Mouse (Mus musculus) hindbrain, embryonic 15.5 days (tissue): ENCODE results near the gene Ccdc34. TPM values are rescaled to one million over a fixed set of nuclear protein-coding genes. Genes with fewer than 3 reads are reported as not detected.
A peak's percentile ranks its signal among the peaks of the same experiment; 100 is the strongest.

ENCODE experiments used
- ATAC-seq: fragments of 200-750 bp; cut with Nextera tagmentation; 2 replicates; pipeline ENCODE4 v1.8.0; 2017; ENCODE audit warnings: low read depth, moderate number of reproducible peaks, moderate TSS enrichment; ENCODE audit not compliant: low FRiP score
- H3K27ac ChIP-seq: fragments of 300-500 bp; sonication (generic); replicated peaks from 2 replicates; pipeline ENCODE4 v1.5.1; 2015; ENCODE audit warnings: mild to moderate bottlenecking, inconsistent platforms
- H3K27me3 ChIP-seq: fragments of 300-500 bp; sonication (generic); 2 replicates; pipeline ENCODE4 v1.6.1; 2015; ENCODE audit warnings: control low read depth, inconsistent platforms
- H3K36me3 ChIP-seq: fragments of 300-500 bp; sonication (generic); 2 replicates; pipeline ENCODE4 v1.6.1; 2015; ENCODE audit warnings: control low read depth, inconsistent platforms
- H3K4me1 ChIP-seq: fragments of 300-500 bp; sonication (generic); replicated peaks from 2 replicates; pipeline ENCODE4 v1.6.1; 2015; ENCODE audit warnings: control low read depth, inconsistent platforms
- H3K4me2 ChIP-seq: fragments of 300-500 bp; sonication (generic); 2 replicates; pipeline ENCODE4 v1.6.1; 2015; ENCODE audit warnings: moderate library complexity, mild to moderate bottlenecking, inconsistent platforms
- H3K4me3 ChIP-seq: fragments of 300-500 bp; sonication (generic); 2 replicates; pipeline ENCODE4 v1.5.1; 2015; ENCODE audit warnings: mild to moderate bottlenecking, inconsistent platforms
- H3K9ac ChIP-seq: fragments of 300-500 bp; sonication (generic); 2 replicates; pipeline ENCODE4 v1.6.1; 2015; ENCODE audit warnings: inconsistent platforms
- H3K9me3 ChIP-seq: fragments of 300-500 bp; sonication (generic); 2 replicates; pipeline ENCODE4 v1.6.1; 2016; ENCODE audit warnings: control low read depth, inconsistent platforms
- WGBS: fragments of 180-500 bp; shearing (Covaris S2); methylation state at CpG from one replicate; pipeline ENCODE4 v1.1.7; 2015; 5-methylcytosine and 5-hydroxymethylcytosine counted together
- polyA plus RNA-seq: library from polyadenylated mRNA; unstranded; fragments of >200 nt; fragmentation: Nextera tagmentation; extraction: Ambion mirVana; gene quantifications from 2 replicates; pipeline ENCODE4 v1.2.1, GENCODE M21; 2015

Gene Ccdc34
- polyA plus RNA-seq, 1 experiment from 2014 or later, result 29.5 TPM

GRCm38 (mm10) chr2:110172456-110172855 is 154.8 kb downstream of the Ccdc34 start:
- no peaks in the 10 kb centered on the region for H3K9me3 ChIP-seq
- 64% methylated on average over 7 of the region's 7 CpGs for WGBS
- H3K4me3 ChIP-seq, result no peak overlapping the region

GRCm38 (mm10) chr2:110173818-110174247 is 156.2 kb downstream of the Ccdc34 start:
- Histone ChIP-seq H3K9ac (no peak overlapping the region), H3K4me2 (no peak overlapping the region), H3K27ac (peak overlapping the region; percentile 26; the same call in 1 of the 2 replicates), H3K4me1 (peaks cover 20% of the 10 kb centered on the region), H3K4me3 (no peak overlapping the region), H3K36me3 (no peaks in the 10 kb centered on the region), H3K9me3 (no peaks in the 10 kb centered on the region), H3K27me3 (no peaks in the 10 kb centered on the region)
- ATAC-seq, result peak; percentile 89
- WGBS, result 21% methylated on average over 7 of the region's 7 CpGs

More at GRCm38 (mm10) chr2:110172456-110172855, 154.8 kb downstream of the Ccdc34 start:
- no peak overlapping the region for H3K4me2 ChIP-seq
- no peak for ATAC-seq
- H3K4me1 ChIP-seq, result peaks cover 15% of the 10 kb centered on the region
- no peaks in the 10 kb centered on the region for H3K27me3 ChIP-seq
- no peak overlapping the region for H3K27ac ChIP-seq
- H3K9ac ChIP-seq, result no peak overlapping the region
- no peaks in the 10 kb centered on the region for H3K36me3 ChIP-seq

DNA sequence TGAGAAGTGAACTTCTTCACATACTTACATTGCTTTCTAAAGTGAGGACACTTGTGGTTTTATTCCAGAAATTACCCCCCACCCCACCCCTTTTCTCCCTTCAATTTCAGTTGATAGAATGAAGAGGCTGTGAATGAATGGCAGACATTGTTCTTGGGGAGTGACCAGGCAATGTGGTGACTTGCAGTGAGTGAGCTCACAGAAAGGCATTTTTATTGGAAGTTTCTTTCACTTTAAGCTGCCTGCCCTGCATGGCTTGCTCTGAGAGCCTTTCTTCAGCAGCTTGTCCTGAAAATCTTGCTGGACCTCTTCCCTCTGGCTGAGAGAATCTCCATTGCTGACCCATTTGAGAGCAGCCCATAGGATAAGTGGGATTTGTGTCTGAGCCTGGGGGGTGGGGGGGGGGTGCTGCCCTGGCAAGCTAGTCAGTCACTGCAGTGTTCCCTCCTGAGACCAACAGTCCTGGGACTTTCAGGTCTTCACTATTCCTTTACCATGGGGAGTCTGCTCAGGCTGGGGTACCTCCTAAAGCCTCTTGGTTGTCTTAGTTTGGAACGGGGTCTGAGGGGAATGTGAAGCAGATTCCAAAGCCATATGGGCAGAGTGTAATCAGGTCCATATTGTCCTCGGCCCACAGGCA is 159.3 kb downstream of the Ccdc34 start:
- WGBS, result 55% methylated on average over 2 of the region's 2 CpGs
- Histone ChIP-seq H3K9me3 (no peaks in the 10 kb centered on the region), H3K9ac (no peak overlapping the region), H3K4me1 (peaks cover 36% of the 10 kb centered on the region), H3K4me3 (no peak overlapping the region), H3K27ac (peak overlapping the region; percentile 46), H3K27me3 (no peaks in the 10 kb centered on the region), H3K36me3 (no peaks in the 10 kb centered on the region), H3K4me2 (no peak overlapping the region)
- ATAC-seq, result no peak

DNA sequence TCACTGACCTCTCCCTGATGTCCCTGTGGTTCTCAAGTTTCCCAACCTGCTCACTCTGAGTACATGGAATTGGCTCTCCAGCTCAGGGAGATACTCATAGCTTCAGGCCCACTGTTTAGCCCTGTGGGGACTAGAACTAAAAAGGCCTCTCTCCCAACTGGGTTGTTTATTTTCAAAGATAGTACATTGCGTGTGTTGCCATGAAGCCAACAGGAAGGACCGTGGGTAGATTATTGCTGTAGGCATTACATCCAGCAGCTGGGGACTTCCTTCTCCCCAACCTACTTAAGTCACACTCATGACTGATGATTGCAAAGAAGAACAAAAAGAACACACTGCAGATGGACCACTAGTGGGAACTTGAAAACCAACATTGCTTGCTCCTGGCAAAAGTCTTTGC is 159.8 kb downstream of the Ccdc34 start:
- Histone ChIP-seq H3K4me1 (peaks cover 36% of the 10 kb centered on the region), H3K36me3 (no peaks in the 10 kb centered on the region), H3K9me3 (no peaks in the 10 kb centered on the region), H3K9ac (no peak overlapping the region), H3K4me2 (no peak overlapping the region), H3K27me3 (no peaks in the 10 kb centered on the region), H3K4me3 (no peak overlapping the region), H3K27ac (peak overlapping the region; percentile 46)
- WGBS, result 53% methylated on average over 2 of the region's 2 CpGs
- no peak for ATAC-seq

DNA sequence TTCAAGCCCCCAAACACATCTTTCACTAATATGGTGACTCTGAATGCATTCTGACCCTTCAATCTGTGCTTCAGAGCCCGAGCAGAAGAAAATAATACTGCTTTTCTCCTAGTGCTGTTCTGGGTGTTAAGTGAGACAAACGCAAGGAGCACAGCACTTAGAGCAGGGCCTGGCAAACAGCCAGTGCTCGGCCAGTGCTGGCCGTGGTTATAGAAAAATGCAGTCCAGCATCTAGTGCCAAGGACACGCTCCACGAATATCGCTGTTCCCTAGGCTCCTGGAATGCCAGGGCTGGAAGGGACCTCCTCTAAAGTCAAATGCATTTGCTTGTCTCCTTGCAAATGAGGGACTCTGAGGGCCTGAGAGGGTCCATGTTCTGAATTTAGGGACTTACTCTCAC is 160.3 kb downstream of the Ccdc34 start:
- Histone ChIP-seq H3K9me3 (no peaks in the 10 kb centered on the region), H3K4me3 (no peak overlapping the region), H3K27me3 (no peaks in the 10 kb centered on the region), H3K36me3 (no peaks in the 10 kb centered on the region), H3K9ac (no peak overlapping the region), H3K4me1 (peaks cover 36% of the 10 kb centered on the region), H3K27ac (peak overlapping the region; percentile 46; the same call in 1 of the 2 replicates), H3K4me2 (no peak overlapping the region)
- peak; percentile 36; the same call in 1 of the 2 replicates for ATAC-seq
- 33% methylated on average over 7 of the region's 7 CpGs for WGBS

GRCm38 (mm10) chr2:110179669-110180315 is 162.2 kb downstream of the Ccdc34 start:
- 22% methylated on average over 10 of the region's 10 CpGs for WGBS
- no peaks in the 10 kb centered on the region for H3K27me3 ChIP-seq
- peak; percentile 71 for ATAC-seq
- H3K9me3 ChIP-seq, result no peaks in the 10 kb centered on the region
- peaks cover 26% of the 10 kb centered on the region for H3K4me1 ChIP-seq
- peak overlapping the region; percentile 59 for H3K27ac ChIP-seq
- H3K9ac ChIP-seq, result no peak overlapping the region
- no peak overlapping the region for H3K4me3 ChIP-seq
- H3K36me3 ChIP-seq, result no peaks in the 10 kb centered on the region
- no peak overlapping the region for H3K4me2 ChIP-seq

DNA sequence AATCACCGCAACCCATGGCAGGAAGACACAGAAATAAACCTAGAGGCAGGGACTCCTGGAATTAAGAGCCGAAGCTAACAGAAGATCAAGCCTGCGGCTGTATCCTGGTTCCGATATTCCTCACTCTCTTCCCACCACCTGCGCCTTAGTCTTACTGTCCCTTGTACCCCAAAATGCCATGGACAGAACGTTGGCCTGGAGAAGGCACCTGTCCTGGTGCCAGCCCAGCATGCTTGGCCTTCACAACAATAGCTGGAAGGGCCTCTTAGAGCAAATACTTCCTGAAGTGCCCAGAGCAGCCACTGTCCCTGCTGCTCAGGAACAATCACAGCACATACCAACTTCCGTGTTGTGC is 162.7 kb downstream of the Ccdc34 start:
- no peak overlapping the region for H3K4me2 ChIP-seq
- no peak overlapping the region for H3K4me3 ChIP-seq
- no peak overlapping the region for H3K9ac ChIP-seq
- peak; percentile 35 for ATAC-seq
- no peaks in the 10 kb centered on the region for H3K36me3 ChIP-seq
- no peaks in the 10 kb centered on the region for H3K9me3 ChIP-seq
- peak overlapping the region; percentile 59 for H3K27ac ChIP-seq
- peaks cover 26% of the 10 kb centered on the region for H3K4me1 ChIP-seq
- 42% methylated on average over 7 of the region's 7 CpGs for WGBS
- H3K27me3 ChIP-seq, result no peaks in the 10 kb centered on the region

GRCm38 (mm10) chr2:110181666-110182065 is 164.0 kb downstream of the Ccdc34 start:
- no peak overlapping the region for H3K9ac ChIP-seq
- H3K4me1 ChIP-seq, result peaks cover 26% of the 10 kb centered on the region
- H3K9me3 ChIP-seq, result no peaks in the 10 kb centered on the region
- H3K4me2 ChIP-seq, result no peak overlapping the region
- WGBS, result 63% methylated on average over 6 of the region's 6 CpGs
- no peak overlapping the region for H3K4me3 ChIP-seq
- no peaks in the 10 kb centered on the region for H3K27me3 ChIP-seq
- H3K36me3 ChIP-seq, result no peaks in the 10 kb centered on the region
- ATAC-seq, result no peak
- H3K27ac ChIP-seq, result no peak overlapping the region

GRCm38 (mm10) chr2:110182248-110182647 is 164.6 kb downstream of the Ccdc34 start:
- Histone ChIP-seq H3K9me3 (no peaks in the 10 kb centered on the region), H3K4me2 (no peak overlapping the region), H3K36me3 (no peaks in the 10 kb centered on the region), H3K4me3 (no peak overlapping the region), H3K27ac (no peak overlapping the region), H3K4me1 (peaks cover 23% of the 10 kb centered on the region), H3K9ac (no peak overlapping the region), H3K27me3 (no peaks in the 10 kb centered on the region)
- no peak for ATAC-seq
- 50% methylated on average over 6 of the region's 6 CpGs for WGBS

DNA sequence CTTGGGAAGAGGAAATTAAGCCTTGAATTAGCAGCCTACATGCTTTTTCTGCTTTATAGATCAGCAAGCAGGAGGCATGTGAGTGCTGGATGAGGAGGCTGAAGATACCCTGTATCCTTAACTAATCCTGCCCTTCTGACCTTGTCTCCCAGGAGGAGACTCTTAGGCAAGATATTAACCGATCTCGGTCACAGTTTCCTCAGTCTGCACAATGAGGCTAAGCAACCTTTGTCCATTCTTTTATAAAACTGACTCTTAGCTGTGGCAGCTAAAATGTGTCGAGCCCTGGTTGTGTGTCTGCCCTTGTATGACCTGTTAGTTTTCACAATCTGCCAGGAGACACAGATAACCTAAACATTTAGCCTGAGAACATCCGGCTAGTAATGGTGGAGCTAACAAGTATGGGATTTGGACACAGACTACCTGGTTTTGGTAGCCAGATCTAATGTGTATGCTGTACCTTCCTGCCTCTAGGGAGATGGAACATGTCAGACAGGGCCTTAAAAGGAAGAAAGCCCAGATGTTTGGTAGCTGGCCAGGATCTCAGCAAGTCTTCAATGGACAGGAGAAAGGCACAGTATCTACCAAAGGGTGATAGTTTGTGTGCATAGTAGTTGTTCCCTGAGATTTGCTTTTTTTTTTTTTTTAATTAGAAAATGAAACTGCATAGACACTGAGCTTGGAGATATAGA is 165.3 kb downstream of the Ccdc34 start:
- no peak overlapping the region for H3K9ac ChIP-seq
- H3K4me3 ChIP-seq, result no peak overlapping the region
- ATAC-seq, result no peak
- no peak overlapping the region for H3K4me2 ChIP-seq
- H3K4me1 ChIP-seq, result peaks cover 16% of the 10 kb centered on the region
- no peaks in the 10 kb centered on the region for H3K9me3 ChIP-seq
- no peaks in the 10 kb centered on the region for H3K27me3 ChIP-seq
- WGBS, result 69% methylated on average over 4 of the region's 4 CpGs
- H3K27ac ChIP-seq, result no peak overlapping the region
- H3K36me3 ChIP-seq, result no peaks in the 10 kb centered on the region

- 94% methylated on average over 1 of the region's 1 CpGs for WGBS
- H3K4me2 ChIP-seq, result no peak overlapping the region
- no peak overlapping the region for H3K9ac ChIP-seq
- no peaks in the 10 kb centered on the region for H3K36me3 ChIP-seq
- H3K27ac ChIP-seq, result no peak overlapping the region
- H3K4me1 ChIP-seq, result peaks cover 16% of the 10 kb centered on the region
- no peaks in the 10 kb centered on the region for H3K27me3 ChIP-seq
- no peak for ATAC-seq
- no peak overlapping the region for H3K4me3 ChIP-seq
- no peaks in the 10 kb centered on the region for H3K9me3 ChIP-seq
These were observed 166.5 kb downstream of the Ccdc34 start for GRCm38 (mm10) chr2:110184071-110184470.

DNA sequence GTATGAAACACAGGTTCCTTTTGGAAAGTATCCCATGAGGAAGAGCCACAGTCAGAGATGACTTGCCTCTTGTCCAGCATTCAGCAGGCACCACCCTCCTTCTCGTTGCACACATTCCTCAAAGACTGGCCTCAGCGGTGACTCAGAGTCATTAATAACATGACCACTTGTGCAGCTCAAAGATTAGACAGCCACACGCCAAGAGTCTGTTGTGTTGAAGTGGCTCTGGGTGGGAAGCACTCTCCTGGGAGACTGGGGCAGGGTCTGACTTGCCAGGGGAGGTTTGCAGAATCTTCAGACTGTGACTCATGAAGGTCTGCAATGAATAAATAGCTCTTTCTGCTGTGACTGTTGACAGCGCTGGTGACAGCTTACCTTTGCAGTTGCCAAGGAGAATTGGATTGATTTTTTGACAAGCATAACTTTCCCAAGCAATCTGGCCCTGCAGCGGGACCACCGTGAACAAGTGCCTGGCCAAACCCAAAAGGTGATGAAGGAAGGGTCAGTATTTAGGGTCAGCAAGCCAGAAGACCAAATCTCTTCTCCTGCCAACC is 168.9 kb downstream of the Ccdc34 start:
- no peak overlapping the region for H3K4me2 ChIP-seq
- no peaks in the 10 kb centered on the region for H3K4me1 ChIP-seq
- no peak overlapping the region for H3K9ac ChIP-seq
- peak; percentile 38; the same call in 1 of the 2 replicates for ATAC-seq
- 52% methylated on average over 6 of the region's 6 CpGs for WGBS
- H3K27me3 ChIP-seq, result no peaks in the 10 kb centered on the region
- H3K4me3 ChIP-seq, result no peak overlapping the region
- no peaks in the 10 kb centered on the region for H3K9me3 ChIP-seq
- H3K36me3 ChIP-seq, result no peaks in the 10 kb centered on the region
- no peak overlapping the region for H3K27ac ChIP-seq
